Mouse (Mus musculus): ENCODE data around the gene Rasl11b. TPM values are rescaled to one million over a fixed set of nuclear protein-coding genes. Genes with fewer than 3 reads are reported as not detected.

Gene Rasl11b
- polyA plus RNA-seq, 1 experiment: 8.0 TPM

GRCm38 (mm10) chr5:74207209-74207608, 12.1 kb downstream of the Rasl11b start:
- TF ChIP-seq CTCF (IDR thresholded peaks at IDR 0.05; ENCODE audit: low read depth, low read length): no peak
- TF ChIP-seq EP300 (IDR thresholded peaks at IDR 0.05; ENCODE audit: insufficient read depth, low read depth, low read length): no peak
- no peak for TF ChIP-seq POLR2A (IDR thresholded peaks at IDR 0.05; ENCODE audit: insufficient read depth, low read length)
- Histone ChIP-seq H3K27ac (ENCODE audit: insufficient read depth, low read length) (no peak overlapping the region), H3K4me1 (ENCODE audit: control insufficient read depth, insufficient read depth, low read length) (no peaks in the 10 kb centered on the region), H3K9ac (ENCODE audit: low read depth, poor library complexity, severe bottlenecking) (no peak overlapping the region), H3K27me3 (ENCODE audit: control insufficient read depth, insufficient read depth, low read length, poor library complexity, severe bottlenecking) (no peaks in the 10 kb centered on the region), H3K9me3 (replicated peaks; ENCODE audit: control insufficient read depth, insufficient read depth, low read length, poor library complexity, severe bottlenecking) (no peaks in the 10 kb centered on the region), H3K4me3 (ENCODE audit: low read depth, low read length) (no peak overlapping the region), H3K36me3 (ENCODE audit: control insufficient read depth, insufficient read depth, low read length, poor library complexity, severe bottlenecking) (no peaks in the 10 kb centered on the region)

- Histone ChIP-seq H3K4me1 (ENCODE audit: control insufficient read depth, insufficient read depth, low read length) (no peaks in the 10 kb centered on the region), H3K9me3 (replicated peaks; ENCODE audit: control insufficient read depth, insufficient read depth, low read length, poor library complexity, severe bottlenecking) (no peaks in the 10 kb centered on the region), H3K4me3 (ENCODE audit: low read depth, low read length) (no peak overlapping the region), H3K27me3 (ENCODE audit: control insufficient read depth, insufficient read depth, low read length, poor library complexity, severe bottlenecking) (no peaks in the 10 kb centered on the region), H3K36me3 (ENCODE audit: control insufficient read depth, insufficient read depth, low read length, poor library complexity, severe bottlenecking) (no peaks in the 10 kb centered on the region), H3K27ac (ENCODE audit: insufficient read depth, low read length) (no peak overlapping the region), H3K9ac (ENCODE audit: low read depth, poor library complexity, severe bottlenecking) (no peak overlapping the region)
- no peak for TF ChIP-seq EP300 (IDR thresholded peaks at IDR 0.05; ENCODE audit: insufficient read depth, low read depth, low read length)
Measured at GRCm38 (mm10) chr5:74208438-74208837, 13.4 kb downstream of the Rasl11b start.

GRCm38 (mm10) chr5:74209640-74210039, 14.6 kb downstream of the Rasl11b start:
- TF ChIP-seq EP300 (IDR thresholded peaks at IDR 0.05; ENCODE audit: insufficient read depth, low read depth, low read length): no peak
- no peak for TF ChIP-seq CTCF (IDR thresholded peaks at IDR 0.05; ENCODE audit: low read depth, low read length)
- no peak for TF ChIP-seq POLR2A (IDR thresholded peaks at IDR 0.05; ENCODE audit: insufficient read depth, low read length)
- no peak overlapping the region for H3K27ac ChIP-seq (ENCODE audit: insufficient read depth, low read length)
- H3K9ac ChIP-seq (ENCODE audit: low read depth, poor library complexity, severe bottlenecking): no peak overlapping the region
- H3K27me3 ChIP-seq (ENCODE audit: control insufficient read depth, insufficient read depth, low read length, poor library complexity, severe bottlenecking): no peaks in the 10 kb centered on the region
- H3K9me3 ChIP-seq (replicated peaks; ENCODE audit: control insufficient read depth, insufficient read depth, low read length, poor library complexity, severe bottlenecking): no peaks in the 10 kb centered on the region
- H3K36me3 ChIP-seq (ENCODE audit: control insufficient read depth, insufficient read depth, low read length, poor library complexity, severe bottlenecking): no peaks in the 10 kb centered on the region
- H3K4me1 ChIP-seq (ENCODE audit: control insufficient read depth, insufficient read depth, low read length): peaks cover 2% of the 10 kb centered on the region
- no peak overlapping the region for H3K4me3 ChIP-seq (ENCODE audit: low read depth, low read length)

- no peak overlapping the region for H3K4me3 ChIP-seq (ENCODE audit: low read depth, low read length)
- peaks cover 6% of the 10 kb centered on the region for H3K4me1 ChIP-seq (ENCODE audit: control insufficient read depth, insufficient read depth, low read length)
- H3K9me3 ChIP-seq (replicated peaks; ENCODE audit: control insufficient read depth, insufficient read depth, low read length, poor library complexity, severe bottlenecking): no peaks in the 10 kb centered on the region
- no peaks in the 10 kb centered on the region for H3K27me3 ChIP-seq (ENCODE audit: control insufficient read depth, insufficient read depth, low read length, poor library complexity, severe bottlenecking)
- TF ChIP-seq EP300 (IDR thresholded peaks at IDR 0.05; ENCODE audit: insufficient read depth, low read depth, low read length): no peak
- no peak overlapping the region for H3K27ac ChIP-seq (ENCODE audit: insufficient read depth, low read length)
- H3K36me3 ChIP-seq (ENCODE audit: control insufficient read depth, insufficient read depth, low read length, poor library complexity, severe bottlenecking): no peaks in the 10 kb centered on the region
- no peak overlapping the region for H3K9ac ChIP-seq (ENCODE audit: low read depth, poor library complexity, severe bottlenecking)
Measured at GRCm38 (mm10) chr5:74211346-74211745, 16.3 kb downstream of the Rasl11b start.

GRCm38 (mm10) chr5:74214501-74215110, 19.5 kb downstream of the Rasl11b start:
- Histone ChIP-seq H3K4me1 (ENCODE audit: control insufficient read depth, insufficient read depth, low read length) (peaks cover 6% of the 10 kb centered on the region), H3K36me3 (ENCODE audit: control insufficient read depth, insufficient read depth, low read length, poor library complexity, severe bottlenecking) (no peaks in the 10 kb centered on the region), H3K27me3 (ENCODE audit: control insufficient read depth, insufficient read depth, low read length, poor library complexity, severe bottlenecking) (no peaks in the 10 kb centered on the region), H3K9ac (ENCODE audit: low read depth, poor library complexity, severe bottlenecking) (no peak overlapping the region), H3K4me3 (ENCODE audit: low read depth, low read length) (no peak overlapping the region), H3K27ac (ENCODE audit: insufficient read depth, low read length) (peak overlapping the region; percentile 43; the same call in 1 of the 2 replicates), H3K9me3 (replicated peaks; ENCODE audit: control insufficient read depth, insufficient read depth, low read length, poor library complexity, severe bottlenecking) (no peaks in the 10 kb centered on the region)
- no peak for TF ChIP-seq POLR2A (IDR thresholded peaks at IDR 0.05; ENCODE audit: insufficient read depth, low read length)
- no peak for TF ChIP-seq EP300 (IDR thresholded peaks at IDR 0.05; ENCODE audit: insufficient read depth, low read depth, low read length)
- TF ChIP-seq CTCF (IDR thresholded peaks at IDR 0.05; ENCODE audit: low read depth, low read length): no peak

GRCm38 (mm10) chr5:74215125-74215524, 20.0 kb downstream of the Rasl11b start:
- Histone ChIP-seq H3K4me1 (ENCODE audit: control insufficient read depth, insufficient read depth, low read length) (peaks cover 6% of the 10 kb centered on the region), H3K36me3 (ENCODE audit: control insufficient read depth, insufficient read depth, low read length, poor library complexity, severe bottlenecking) (no peaks in the 10 kb centered on the region), H3K27ac (ENCODE audit: insufficient read depth, low read length) (no peak overlapping the region), H3K9me3 (replicated peaks; ENCODE audit: control insufficient read depth, insufficient read depth, low read length, poor library complexity, severe bottlenecking) (no peaks in the 10 kb centered on the region), H3K9ac (ENCODE audit: low read depth, poor library complexity, severe bottlenecking) (no peak overlapping the region), H3K4me3 (ENCODE audit: low read depth, low read length) (no peak overlapping the region), H3K27me3 (ENCODE audit: control insufficient read depth, insufficient read depth, low read length, poor library complexity, severe bottlenecking) (no peaks in the 10 kb centered on the region)
- TF ChIP-seq POLR2A (IDR thresholded peaks at IDR 0.05; ENCODE audit: insufficient read depth, low read length) (no peak), CTCF (IDR thresholded peaks at IDR 0.05; ENCODE audit: low read depth, low read length) (no peak), EP300 (IDR thresholded peaks at IDR 0.05; ENCODE audit: insufficient read depth, low read depth, low read length) (no peak)
